Mouse (Mus musculus): ENCODE data around the gene Setd1b.

- no peak for TF ChIP-seq CTCF (IDR thresholded peaks at IDR 0.05; ENCODE audit: low read depth, low read length)
- TF ChIP-seq GATA1 (IDR thresholded peaks at IDR 0.05; ENCODE audit: borderline replicate concordance, low read length), result no peak
- no peak for TF ChIP-seq TAL1 (conservative IDR thresholded peaks at IDR 0.05; ENCODE audit: low read depth, low read length)
- no peak for TF ChIP-seq POLR2AphosphoS5 (IDR thresholded peaks at IDR 0.05; ENCODE audit: insufficient replicate concordance, low read depth, low read length)
Measured at GRCm38 (mm10) chr5:123166437-123166836, 24.4 kb downstream of the Setd1b start.
